Mouse (Mus musculus) forebrain, postnatal 0 days (tissue): ENCODE measurements at regions not wholly inside any gene's neighbourhood (a gene's known extent, or its start where the extent isn't known, plus 50 kb on each side); places are given as distances from the start of the nearest gene placed in this dataset.
A peak's percentile ranks its signal among the peaks of the same experiment; 100 is the strongest.

Experiments
- ATAC-seq: fragments of 200-750 bp; cut with Nextera tagmentation; 2 replicates; pipeline ENCODE4 v1.8.0; 2017; ENCODE audit warnings: mild to moderate bottlenecking, moderate library complexity
- DNase-seq: peaks from one replicate; pipeline ENCODE4 v3.0.0-alpha.2; 2015
- H3K27ac ChIP-seq: fragments of 300-500 bp; sonication (generic); 2 replicates; pipeline ENCODE4 v1.5.1; 2014; ENCODE audit warnings: low read depth, mild to moderate bottlenecking, antibody characterized with exemption, low read length, moderate library complexity, mixed read lengths
- H3K27me3 ChIP-seq: fragments of 300-500 bp; sonication (generic); 2 replicates; pipeline ENCODE4 v1.6.1; 2014; ENCODE audit warnings: mild to moderate bottlenecking, low read length, mixed read lengths; ENCODE audit not compliant: insufficient read depth
- H3K36me3 ChIP-seq: fragments of 300-500 bp; sonication (generic); 2 replicates; pipeline ENCODE4 v1.6.1; 2014; ENCODE audit warnings: mild to moderate bottlenecking, moderate library complexity; ENCODE audit not compliant: insufficient read depth
- H3K4me1 ChIP-seq: fragments of 300-500 bp; sonication (generic); 2 replicates; pipeline ENCODE4 v1.6.1; 2014; ENCODE audit warnings: antibody characterized with exemption; ENCODE audit not compliant: insufficient read depth
- H3K4me2 ChIP-seq: fragments of 300-500 bp; sonication (generic); 2 replicates; pipeline ENCODE4 v1.6.1; 2014; ENCODE audit warnings: low read depth, mild to moderate bottlenecking, moderate library complexity
- H3K4me3 ChIP-seq: fragments of 300-500 bp; sonication (generic); 2 replicates; pipeline ENCODE4 v1.5.1; 2014; ENCODE audit warnings: low read depth, low read length, mixed read lengths
- H3K9ac ChIP-seq: fragments of 300-500 bp; sonication (generic); 2 replicates; pipeline ENCODE4 v1.6.1; 2014; ENCODE audit warnings: mild to moderate bottlenecking
- H3K9me3 ChIP-seq: fragments of 300-500 bp; sonication (generic); 2 replicates; pipeline ENCODE4 v1.6.1; 2016; ENCODE audit warnings: low read length
- CTCF ChIP-seq: sonication (generic); IDR thresholded peaks from 2 replicates; pipeline ENCODE4 v1.5.1; 2016; ENCODE audit warnings: antibody characterized with exemption, control low read depth, low read depth
- WGBS: fragments of 180-500 bp; shearing (Covaris S2); extraction: QIAGEN DNeasy Blood & Tissue Kit; methylation state at CpG from one replicate; pipeline ENCODE4 v1.1.7; 2014; 5-methylcytosine and 5-hydroxymethylcytosine counted together

- Histone ChIP-seq H3K27ac (peak overlapping the region; percentile 73), H3K4me3 (no peak overlapping the region), H3K9ac (no peak overlapping the region), H3K27me3 (no peaks in the 10 kb centered on the region), H3K9me3 (no peaks in the 10 kb centered on the region), H3K36me3 (no peaks in the 10 kb centered on the region), H3K4me1 (0 out of 2 replicates have a peak, but pooled peaks cover 3% of the 10 kb centered on the region), H3K4me2 (no peak overlapping the region)
- DNase-seq, result peak; percentile 71
- TF ChIP-seq CTCF, result no peak
- peak; percentile 83 for ATAC-seq
- WGBS, result 27% methylated on average over 17 of the region's 17 CpGs
Observed at GRCm38 (mm10) chr12:112349676-112350318, 139.5 kb upstream of the A530016L24Rik start.

DNA sequence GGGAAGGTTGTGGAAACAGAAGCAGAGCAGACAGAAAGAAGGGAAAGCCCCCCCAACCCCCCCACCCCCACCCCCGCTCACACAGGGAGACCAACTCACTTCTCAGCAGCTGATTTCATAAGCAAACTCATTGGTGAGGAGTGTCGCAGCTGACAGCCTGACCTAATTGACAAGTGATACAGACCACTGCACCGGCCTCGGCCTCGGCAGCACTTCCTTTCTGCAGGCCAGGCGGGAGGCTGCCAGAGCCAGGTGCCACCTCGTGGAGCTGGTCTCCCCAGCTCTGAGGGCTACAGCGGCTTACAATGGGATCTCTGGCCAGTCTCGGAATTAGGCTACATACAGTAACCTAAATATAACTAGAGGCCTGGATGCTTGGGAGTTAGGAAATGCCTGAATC is 138.5 kb upstream of the A530016L24Rik start:
- ATAC-seq, result no peak
- no peak overlapping the region for H3K9ac ChIP-seq
- peak overlapping the region; percentile 73 for H3K27ac ChIP-seq

GRCm38 (mm10) chr12:112363349-112363748 is 125.9 kb upstream of the A530016L24Rik start:
- TF ChIP-seq CTCF, result no peak
- H3K9me3 ChIP-seq, result no peaks in the 10 kb centered on the region
- ATAC-seq (no peak), DNase-seq (no peak)
- H3K4me1 ChIP-seq, result no peaks in the 10 kb centered on the region; the same call in 1 of the 2 replicates
- no peaks in the 10 kb centered on the region for H3K27me3 ChIP-seq
- H3K27ac ChIP-seq, result no peak overlapping the region
- no peak overlapping the region for H3K4me3 ChIP-seq
- WGBS, result 79% methylated on average over 3 of the region's 3 CpGs
- H3K9ac ChIP-seq, result no peak overlapping the region
- no peaks in the 10 kb centered on the region for H3K36me3 ChIP-seq
- H3K4me2 ChIP-seq, result no peak overlapping the region

More for the DNA sequence above, 138.5 kb upstream of the A530016L24Rik start:
- H3K4me3 ChIP-seq, result no peak overlapping the region
- 0 out of 2 replicates have a peak, but pooled peaks cover 3% of the 10 kb centered on the region for H3K4me1 ChIP-seq
- H3K27me3 ChIP-seq, result no peaks in the 10 kb centered on the region
- TF ChIP-seq CTCF, result no peak
- no peaks in the 10 kb centered on the region for H3K9me3 ChIP-seq
- DNase-seq, result no peak
- no peak overlapping the region for H3K4me2 ChIP-seq
- WGBS, result 44% methylated on average over 9 of the region's 9 CpGs
- no peaks in the 10 kb centered on the region for H3K36me3 ChIP-seq

DNA sequence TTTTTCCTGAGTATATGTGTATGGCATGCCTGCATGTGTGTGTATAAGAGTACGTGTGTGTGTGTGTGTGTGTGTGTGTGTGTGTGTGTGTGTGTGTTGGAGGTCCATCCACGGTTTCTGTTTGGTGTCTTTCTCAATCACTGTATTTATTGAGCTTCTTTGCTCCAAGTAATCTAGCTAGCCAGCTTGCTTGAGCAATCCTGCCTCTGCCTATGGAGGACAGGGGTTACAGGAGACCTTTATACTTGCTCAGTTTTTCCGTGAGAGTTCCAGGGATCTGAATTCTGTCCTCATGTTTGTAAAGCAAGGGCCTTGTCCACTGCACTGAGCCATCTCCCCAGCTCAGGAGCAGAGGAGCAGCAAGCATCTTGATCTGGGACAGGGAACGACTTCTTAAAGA is 122.0 kb upstream of the A530016L24Rik start:
- no peak for TF ChIP-seq CTCF
- Histone ChIP-seq H3K9me3 (no peaks in the 10 kb centered on the region), H3K4me3 (no peak overlapping the region), H3K27me3 (no peaks in the 10 kb centered on the region), H3K36me3 (no peaks in the 10 kb centered on the region), H3K27ac (no peak overlapping the region), H3K4me2 (no peak overlapping the region), H3K4me1 (no peaks in the 10 kb centered on the region; the same call in 1 of the 2 replicates), H3K9ac (no peak overlapping the region)
- WGBS, result 85% methylated on average over 4 of the region's 4 CpGs
- ATAC-seq (no peak), DNase-seq (no peak)

DNA sequence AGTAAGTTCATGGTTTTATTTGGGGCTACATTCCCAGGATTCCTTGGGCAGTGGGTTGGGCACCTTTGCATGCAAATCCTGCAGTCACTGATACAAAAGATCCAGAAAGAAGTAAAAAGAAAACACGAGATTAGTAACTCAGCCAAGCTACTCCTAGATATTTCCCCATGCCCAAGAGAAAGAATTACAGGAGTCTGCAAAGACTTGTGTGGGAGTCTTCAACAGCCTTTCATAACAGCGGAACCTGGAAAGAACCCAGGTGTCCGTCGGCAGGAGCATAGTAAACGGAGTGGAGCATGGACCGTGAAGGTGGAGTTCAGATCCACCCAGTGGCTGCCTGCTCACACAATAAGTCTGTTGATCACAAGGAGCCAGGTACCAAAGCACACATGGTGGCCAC is 121.1 kb upstream of the A530016L24Rik start:
- WGBS, result 83% methylated on average over 6 of the region's 6 CpGs
- no peak for DNase-seq
- no peak for TF ChIP-seq CTCF
- no peak overlapping the region for H3K9ac ChIP-seq
- H3K9me3 ChIP-seq, result no peaks in the 10 kb centered on the region
- H3K4me2 ChIP-seq, result no peak overlapping the region
- no peak overlapping the region for H3K27ac ChIP-seq
- ATAC-seq, result no peak
- no peaks in the 10 kb centered on the region for H3K36me3 ChIP-seq
- no peaks in the 10 kb centered on the region for H3K4me1 ChIP-seq
- H3K27me3 ChIP-seq, result no peaks in the 10 kb centered on the region
- H3K4me3 ChIP-seq, result no peak overlapping the region

DNA sequence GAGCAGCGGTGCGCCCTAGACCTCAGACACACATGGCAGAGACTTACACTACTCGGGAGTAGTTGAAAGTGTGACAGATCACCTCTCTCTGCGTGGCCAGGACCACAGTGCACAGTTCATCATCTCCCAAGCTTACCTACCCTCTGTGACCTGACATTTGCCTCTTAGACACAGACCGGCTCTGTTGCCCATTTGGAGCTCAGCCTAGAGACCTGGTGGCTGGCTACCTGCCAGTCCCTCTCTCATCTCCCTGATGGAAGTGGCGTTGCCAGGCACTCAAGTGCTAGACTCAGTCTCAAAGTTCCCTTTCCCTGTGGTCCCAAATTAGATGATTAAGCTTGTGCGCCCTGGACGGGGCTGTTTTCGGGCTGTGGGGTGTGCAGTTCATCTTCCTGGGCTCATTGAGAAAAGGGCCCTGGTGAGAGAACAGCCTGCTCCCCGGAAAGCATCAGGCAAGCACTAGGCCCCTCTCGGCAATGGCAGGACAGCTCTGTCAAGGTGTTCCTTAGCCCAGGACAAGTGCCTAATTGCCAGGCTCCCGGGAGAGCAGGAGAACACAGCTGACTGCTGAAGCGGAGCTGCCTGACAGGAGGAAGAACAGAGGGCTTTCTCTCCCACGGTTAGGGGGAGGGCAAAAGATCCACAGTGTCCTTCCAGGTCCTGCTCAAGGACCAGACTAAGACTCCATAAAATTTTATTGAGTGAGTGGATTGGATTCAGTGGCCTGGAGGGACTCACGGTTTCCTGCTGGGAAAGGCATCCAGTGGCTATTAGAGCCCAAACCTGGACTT is 119.5 kb upstream of the A530016L24Rik start:
- Histone ChIP-seq H3K4me2 (no peak overlapping the region), H3K9ac (no peak overlapping the region), H3K4me3 (no peak overlapping the region), H3K9me3 (no peaks in the 10 kb centered on the region), H3K4me1 (no peaks in the 10 kb centered on the region), H3K27ac (no peak overlapping the region), H3K27me3 (no peaks in the 10 kb centered on the region), H3K36me3 (no peaks in the 10 kb centered on the region)
- TF ChIP-seq CTCF, result no peak
- WGBS, result 52% methylated on average over 15 of the region's 15 CpGs
- no peak for ATAC-seq
- DNase-seq, result no peak
